Mouse (Mus musculus) ES-Bruce4 (cell line): ENCODE measurements at regions not wholly inside any gene's neighbourhood (a gene's known extent, or its start where the extent isn't known, plus 50 kb on each side); places are given as distances from the start of the nearest gene placed in this dataset.
"Not testable (repeated sequence)": the region's sequence is repeated elsewhere in the genome, so short reads cannot be mapped to it uniquely, and the experiment has no call there.

Experiments used
- H3K27ac ChIP-seq: 2 replicates; pipeline ENCODE4 v1.5.1; 2012; ENCODE audit warnings: low read length, inconsistent platforms; ENCODE audit not compliant: insufficient read depth
- H3K27me3 ChIP-seq: 2 replicates; pipeline ENCODE4 v1.6.1; 2012; ENCODE audit warnings: mild to moderate bottlenecking, low read length, inconsistent platforms; ENCODE audit not compliant: control insufficient read depth, poor library complexity, insufficient read depth, severe bottlenecking
- H3K36me3 ChIP-seq: 2 replicates; pipeline ENCODE4 v1.6.1; 2012; ENCODE audit warnings: inconsistent platforms, mild to moderate bottlenecking, low read length, moderate library complexity; ENCODE audit not compliant: control insufficient read depth, poor library complexity, insufficient read depth, severe bottlenecking
- H3K4me1 ChIP-seq: one replicate; pipeline ENCODE4 v1.8.1; 2011; ENCODE audit warnings: low read length; ENCODE audit not compliant: control insufficient read depth, insufficient read depth
- H3K4me3 ChIP-seq: 2 replicates; pipeline ENCODE4 v1.5.1; 2011; ENCODE audit warnings: low read depth, mild to moderate bottlenecking, low read length
- H3K9ac ChIP-seq: 2 replicates; pipeline ENCODE4 v1.6.1; 2012; ENCODE audit warnings: low read depth, mild to moderate bottlenecking, inconsistent platforms; ENCODE audit not compliant: poor library complexity, severe bottlenecking
- H3K9me3 ChIP-seq: replicated peaks from 2 replicates; pipeline ENCODE4 v1.6.1; 2012; ENCODE audit warnings: mild to moderate bottlenecking, low read length, inconsistent platforms; ENCODE audit not compliant: control insufficient read depth, poor library complexity, insufficient read depth, severe bottlenecking
- CTCF ChIP-seq: IDR thresholded peaks from one replicate; pipeline ENCODE4 v1.8.1; 2011; ENCODE audit warnings: low read depth, low read length
- EP300 ChIP-seq: IDR thresholded peaks from 2 replicates; pipeline ENCODE4 v1.6.1; 2011; ENCODE audit warnings: low read depth, low read length; ENCODE audit not compliant: insufficient read depth
- POLR2A ChIP-seq: IDR thresholded peaks from one replicate; pipeline ENCODE4 v1.8.1; 2011; ENCODE audit warnings: low read length; ENCODE audit not compliant: insufficient read depth

DNA sequence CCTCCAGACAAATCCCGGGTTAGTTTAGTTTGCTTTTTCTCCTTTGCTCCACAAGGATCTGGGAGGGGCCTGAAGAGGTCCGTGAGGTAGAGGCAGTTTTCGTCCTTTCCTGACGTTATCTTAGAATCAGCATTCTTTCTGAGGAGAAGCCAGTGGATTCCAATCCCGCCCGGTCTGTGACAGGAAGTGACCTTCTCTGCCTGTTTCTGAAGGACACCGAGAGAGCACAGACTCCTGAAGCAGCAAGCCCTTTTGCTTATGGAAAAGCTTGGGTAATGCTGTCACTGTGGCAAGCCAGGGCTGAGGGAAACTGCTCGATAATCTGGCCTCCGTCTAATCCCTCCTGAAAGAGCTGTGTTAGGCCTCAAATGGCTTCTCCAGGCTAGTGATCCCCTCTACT lies 67.7 kb downstream of the Vcpkmt start:
- no peak for TF ChIP-seq POLR2A
- no peak for TF ChIP-seq EP300
- TF ChIP-seq CTCF, result no peak
- H3K27me3 ChIP-seq, result no peaks in the 10 kb centered on the region; the same call in 1 of the 2 replicates
- no peaks in the 10 kb centered on the region for H3K4me1 ChIP-seq
- no peaks in the 10 kb centered on the region for H3K36me3 ChIP-seq
- no peaks in the 10 kb centered on the region for H3K9me3 ChIP-seq
- no peak overlapping the region for H3K9ac ChIP-seq
- no peak overlapping the region for H3K27ac ChIP-seq
- H3K4me3 ChIP-seq, result no peak overlapping the region

DNA sequence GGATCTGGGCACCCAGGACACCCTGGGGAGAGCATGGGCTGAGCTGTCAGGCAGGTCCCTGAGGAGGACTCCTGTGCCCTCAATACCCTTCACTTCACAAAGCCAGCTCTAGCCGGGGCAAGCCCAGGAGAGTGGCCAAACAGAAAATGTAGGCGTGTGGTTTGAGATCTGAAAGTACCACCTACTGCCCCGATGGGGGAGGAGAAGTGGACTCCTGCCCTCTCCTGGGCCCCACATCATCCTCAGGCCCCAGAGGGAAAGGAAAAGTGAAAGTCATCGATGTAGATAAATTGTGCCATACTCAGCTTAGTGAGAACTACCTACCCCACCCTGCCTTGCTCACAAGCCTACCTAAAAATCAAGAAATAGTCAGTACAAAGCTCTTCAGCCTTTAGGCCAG lies 69.7 kb downstream of the Vcpkmt start:
- H3K9me3 ChIP-seq, result no peaks in the 10 kb centered on the region
- H3K4me1 ChIP-seq, result no peaks in the 10 kb centered on the region
- TF ChIP-seq POLR2A (no peak), CTCF (no peak), EP300 (no peak)
- no peak overlapping the region for H3K27ac ChIP-seq
- H3K4me3 ChIP-seq, result no peak overlapping the region
- no peak overlapping the region for H3K9ac ChIP-seq
- H3K27me3 ChIP-seq, result no peaks in the 10 kb centered on the region; the same call in 1 of the 2 replicates
- no peaks in the 10 kb centered on the region for H3K36me3 ChIP-seq

DNA sequence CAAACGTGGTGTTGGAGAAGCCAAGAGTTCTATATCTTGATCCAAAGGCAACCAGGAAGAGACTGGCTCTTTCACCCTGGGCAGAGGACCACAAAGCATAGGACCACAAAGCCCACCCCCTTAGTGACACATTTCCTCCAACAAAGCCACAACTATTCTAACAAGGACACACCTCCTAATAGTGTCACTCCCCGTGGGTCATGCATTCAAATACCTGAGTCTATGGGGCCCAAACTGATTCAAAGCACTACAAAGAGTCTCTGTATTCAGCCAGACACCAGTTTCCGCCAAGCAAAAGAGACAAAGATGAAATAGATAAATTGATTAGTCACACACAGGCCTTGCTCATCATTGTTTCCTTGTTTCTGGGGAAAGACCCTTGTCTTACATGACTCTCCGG lies 72.1 kb downstream of the Vcpkmt start:
- no peaks in the 10 kb centered on the region; the same call in 1 of the 2 replicates for H3K27me3 ChIP-seq
- no peak overlapping the region for H3K9ac ChIP-seq
- TF ChIP-seq EP300 (no peak), POLR2A (no peak), CTCF (no peak)
- H3K36me3 ChIP-seq, result no peaks in the 10 kb centered on the region
- no peaks in the 10 kb centered on the region for H3K9me3 ChIP-seq
- no peak overlapping the region for H3K27ac ChIP-seq
- H3K4me1 ChIP-seq, result no peaks in the 10 kb centered on the region
- no peak overlapping the region for H3K4me3 ChIP-seq

DNA sequence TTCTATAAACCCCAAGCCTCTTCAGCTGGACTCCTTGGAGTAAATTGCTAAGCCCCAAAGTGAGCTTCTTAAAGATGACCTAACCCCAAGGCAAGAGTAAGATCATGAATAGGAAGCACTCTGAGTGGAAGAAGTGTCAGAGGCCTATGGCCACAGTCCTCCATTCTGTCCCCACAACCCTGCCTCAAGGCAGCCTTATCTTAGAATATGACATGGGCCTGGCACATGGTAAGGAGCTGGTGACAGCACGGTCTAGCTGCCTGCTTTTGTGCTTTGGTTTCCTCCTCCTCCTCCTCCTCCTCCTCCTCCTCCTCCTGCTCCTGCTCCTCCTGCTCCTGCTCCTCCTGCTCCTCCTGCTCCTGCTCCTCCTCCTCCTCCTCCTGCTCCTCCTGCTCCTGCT lies 73.6 kb downstream of the Vcpkmt start:
- not testable (repeated sequence) for H3K9me3 ChIP-seq, H3K4me3 ChIP-seq, H3K9ac ChIP-seq, H3K36me3 ChIP-seq, H3K27me3 ChIP-seq, H3K27ac ChIP-seq, H3K4me1 ChIP-seq

DNA sequence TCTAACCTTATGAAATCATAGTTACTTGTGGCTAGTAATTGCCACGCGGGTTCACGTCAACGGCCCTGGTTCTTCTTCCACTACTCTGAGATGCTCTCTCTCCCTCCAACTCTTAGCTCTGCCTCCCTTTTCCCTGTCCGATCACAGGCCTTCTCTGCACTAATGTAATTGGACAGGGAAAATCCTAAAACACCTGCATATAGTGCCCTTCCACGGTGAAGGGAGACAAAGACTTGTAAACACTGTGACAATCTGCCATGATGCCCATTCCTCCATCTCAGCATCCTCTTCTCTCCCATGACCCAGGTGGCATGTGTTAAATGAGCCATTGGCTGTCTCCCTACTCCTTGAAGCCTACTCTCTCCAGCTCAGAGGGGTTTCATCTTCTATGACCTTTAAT lies 74.9 kb downstream of the Vcpkmt start:
- H3K9me3 ChIP-seq, result no peaks in the 10 kb centered on the region
- no peaks in the 10 kb centered on the region; the same call in 1 of the 2 replicates for H3K27me3 ChIP-seq
- no peak overlapping the region for H3K9ac ChIP-seq
- TF ChIP-seq CTCF (no peak), EP300 (no peak), POLR2A (no peak)
- H3K4me1 ChIP-seq, result no peaks in the 10 kb centered on the region
- H3K4me3 ChIP-seq, result no peak overlapping the region
- H3K36me3 ChIP-seq, result no peaks in the 10 kb centered on the region
- no peak overlapping the region for H3K27ac ChIP-seq

DNA sequence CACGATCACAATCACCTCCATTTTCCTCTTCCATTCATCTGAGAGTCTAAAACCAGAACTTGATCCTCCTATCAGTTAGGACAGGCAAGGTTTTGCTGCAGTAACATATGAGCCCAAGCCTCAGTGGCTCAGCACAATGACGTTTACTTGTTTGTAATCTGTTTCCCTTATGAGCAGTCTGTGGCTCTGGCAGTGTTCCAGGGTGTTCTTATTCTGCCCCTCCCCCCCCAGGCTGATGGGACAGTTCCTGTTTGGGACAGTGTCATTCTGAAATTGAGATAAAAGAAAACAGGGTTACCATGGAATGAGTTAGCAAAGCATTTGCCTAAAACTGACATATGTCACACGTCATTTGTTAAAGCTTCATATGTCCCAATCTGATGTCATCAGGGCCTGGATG lies 75.5 kb downstream of the Vcpkmt start:
- Histone ChIP-seq H3K27ac (no peak overlapping the region), H3K4me3 (no peak overlapping the region), H3K9me3 (no peaks in the 10 kb centered on the region), H3K9ac (no peak overlapping the region), H3K36me3 (no peaks in the 10 kb centered on the region), H3K27me3 (no peaks in the 10 kb centered on the region; the same call in 1 of the 2 replicates), H3K4me1 (no peaks in the 10 kb centered on the region)
- TF ChIP-seq POLR2A (no peak), CTCF (no peak), EP300 (no peak)

DNA sequence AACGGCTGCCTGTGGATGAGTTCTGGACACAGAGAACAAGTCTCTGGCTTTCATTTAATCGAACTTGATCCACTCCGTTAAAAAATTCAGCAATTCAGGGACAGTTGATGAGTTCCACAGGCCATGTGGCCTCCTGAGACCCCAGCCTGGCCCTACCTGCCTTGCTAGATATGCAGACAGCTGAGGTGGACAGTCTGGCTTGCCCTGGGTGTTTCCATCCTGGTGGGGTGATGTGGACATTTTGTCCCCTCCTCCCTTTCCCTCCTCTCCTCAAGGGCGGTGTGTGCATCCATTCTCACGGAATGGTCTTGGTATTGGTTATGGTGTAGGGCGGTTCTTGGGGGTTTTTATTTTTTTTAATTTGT lies 80.1 kb downstream of the Vcpkmt start:
- H3K27ac ChIP-seq, result no peak overlapping the region
- H3K4me3 ChIP-seq, result no peak overlapping the region
- no peaks in the 10 kb centered on the region for H3K27me3 ChIP-seq
- no peaks in the 10 kb centered on the region for H3K4me1 ChIP-seq
- no peak overlapping the region for H3K9ac ChIP-seq
- no peaks in the 10 kb centered on the region for H3K9me3 ChIP-seq
- H3K36me3 ChIP-seq, result no peaks in the 10 kb centered on the region
- TF ChIP-seq POLR2A, result no peak
- TF ChIP-seq EP300, result no peak
- no peak for TF ChIP-seq CTCF
